Mouse (Mus musculus) natural killer cell, adult 2 months (primary cell): ENCODE results near the gene 4921530L21Rik.

Experiments used
- DNase-seq, 2 experiments: peaks; one replicate each; pipeline ENCODE4 v3.0.0; 2022; ENCODE audit warnings: low spot score in 2 of 2

The 4921530L21Rik gene

DNA sequence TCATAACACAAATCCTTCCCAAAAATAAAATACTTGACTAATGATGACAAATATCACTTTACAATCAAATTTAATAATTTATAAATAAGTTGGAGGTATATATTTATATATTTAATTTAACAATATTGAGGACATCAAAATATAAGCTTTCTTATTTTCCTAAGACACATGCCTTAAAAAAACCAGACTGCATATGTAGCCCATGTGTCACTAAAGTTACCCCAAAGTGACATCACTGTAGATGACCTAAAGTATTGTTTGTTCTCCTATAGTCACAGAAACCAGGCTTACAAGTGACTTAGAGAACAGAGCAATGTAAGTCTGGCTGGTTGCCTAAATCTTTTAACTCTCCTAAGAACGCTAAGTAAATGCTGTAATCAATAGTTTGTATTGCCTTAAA is at the start of gene 4921530L21Rik:
Gene 4921530L21Rik (plus strand): TSS at position 301 of the 400 bp plus-strand sequence.
- no peak for DNase-seq

DNA sequence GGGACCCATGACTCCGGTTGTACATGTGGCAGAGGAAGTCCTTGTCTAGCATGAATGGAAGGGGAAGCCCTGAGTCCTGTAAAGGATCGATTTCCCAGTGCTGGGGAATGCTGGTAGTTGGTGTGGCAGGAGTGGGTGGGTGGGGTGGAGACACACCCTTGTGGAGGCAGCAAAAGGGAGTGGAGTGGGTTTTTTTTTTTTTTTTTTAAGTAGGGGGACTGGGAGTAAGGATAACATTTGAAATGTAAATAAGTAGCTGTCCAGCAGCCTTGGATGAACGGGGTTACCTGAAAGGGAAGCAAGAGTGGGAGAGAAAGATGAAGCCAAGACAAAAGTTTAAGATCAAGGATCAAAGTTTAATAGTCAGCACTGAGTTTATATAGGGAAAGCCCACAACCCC is 47.2 kb upstream of the 4921530L21Rik start:
- no peak for DNase-seq

DNA sequence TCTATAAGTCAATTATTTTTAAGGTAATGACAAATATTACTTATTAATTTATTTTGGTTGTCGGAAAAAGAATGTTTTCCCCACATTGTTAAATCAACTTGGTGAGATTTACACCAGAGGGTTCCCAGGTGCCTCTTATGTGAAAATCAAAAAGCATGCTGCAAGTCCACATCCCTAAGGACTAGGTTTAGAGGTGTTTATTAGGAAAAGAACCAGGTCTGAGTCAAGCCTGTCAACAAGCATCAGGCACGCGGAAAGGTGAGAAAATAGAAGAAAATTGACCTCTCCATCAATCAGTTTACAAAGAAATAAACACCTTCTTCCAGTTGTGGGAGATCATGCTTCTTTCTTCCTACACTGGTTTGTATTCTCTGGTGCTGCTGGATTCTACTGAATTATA is 18.1 kb upstream of the 4921530L21Rik start:
- DNase-seq = no peak

DNA sequence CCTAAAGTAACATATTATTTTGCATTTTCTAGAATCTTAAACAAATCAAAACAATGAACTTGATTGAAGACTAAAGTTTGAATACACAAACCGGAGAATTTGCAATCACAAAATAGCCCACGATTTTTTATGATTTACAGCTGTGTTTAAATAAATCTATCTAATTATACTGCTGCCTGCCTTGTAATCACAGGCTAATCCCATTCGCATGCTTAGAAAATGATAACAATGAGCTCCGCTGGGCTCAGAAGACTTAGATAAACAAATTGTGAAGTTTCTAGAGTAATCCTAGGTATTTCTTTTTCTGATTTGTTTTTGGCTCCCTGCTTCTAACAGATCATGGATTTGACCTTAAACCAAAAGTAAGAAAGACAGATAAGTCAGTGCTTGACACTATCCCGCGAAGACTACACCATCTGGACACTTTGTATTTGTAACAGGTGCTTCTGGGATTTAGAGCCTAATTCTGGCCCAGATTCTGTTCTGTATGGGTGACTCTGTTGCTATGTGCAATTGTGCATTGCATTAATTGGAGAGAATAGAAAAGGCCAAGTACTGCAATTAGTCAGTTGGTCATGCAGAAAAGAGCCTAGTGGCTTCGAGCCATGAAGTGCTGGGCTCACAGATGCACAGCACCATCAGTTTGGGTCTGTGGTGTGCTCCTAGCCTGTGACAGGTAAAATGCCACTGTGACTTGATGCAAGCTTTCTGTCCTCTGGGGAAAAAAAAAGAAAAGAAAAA is 15.2 kb upstream of the 4921530L21Rik start:
- no peak for DNase-seq

DNA sequence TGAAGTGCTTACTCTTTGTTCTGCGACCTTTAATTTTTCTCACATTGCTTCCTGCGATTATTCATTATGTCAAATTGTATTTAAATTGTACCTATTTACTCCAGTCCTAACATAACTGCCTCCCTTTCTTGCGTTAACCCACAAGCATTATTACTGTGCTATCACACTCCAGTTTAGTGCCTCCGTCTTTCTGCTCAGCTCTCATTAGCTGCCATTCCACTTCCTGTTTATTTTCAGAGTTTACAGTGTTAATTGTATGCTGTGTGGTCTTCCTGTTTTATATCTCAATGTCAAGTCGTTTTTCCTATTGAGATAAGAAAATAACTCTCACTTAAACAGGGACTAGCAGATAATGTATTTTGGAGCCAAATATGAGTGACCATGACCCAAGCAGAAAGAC is 9.0 kb upstream of the 4921530L21Rik start:
- no peak for DNase-seq

DNA sequence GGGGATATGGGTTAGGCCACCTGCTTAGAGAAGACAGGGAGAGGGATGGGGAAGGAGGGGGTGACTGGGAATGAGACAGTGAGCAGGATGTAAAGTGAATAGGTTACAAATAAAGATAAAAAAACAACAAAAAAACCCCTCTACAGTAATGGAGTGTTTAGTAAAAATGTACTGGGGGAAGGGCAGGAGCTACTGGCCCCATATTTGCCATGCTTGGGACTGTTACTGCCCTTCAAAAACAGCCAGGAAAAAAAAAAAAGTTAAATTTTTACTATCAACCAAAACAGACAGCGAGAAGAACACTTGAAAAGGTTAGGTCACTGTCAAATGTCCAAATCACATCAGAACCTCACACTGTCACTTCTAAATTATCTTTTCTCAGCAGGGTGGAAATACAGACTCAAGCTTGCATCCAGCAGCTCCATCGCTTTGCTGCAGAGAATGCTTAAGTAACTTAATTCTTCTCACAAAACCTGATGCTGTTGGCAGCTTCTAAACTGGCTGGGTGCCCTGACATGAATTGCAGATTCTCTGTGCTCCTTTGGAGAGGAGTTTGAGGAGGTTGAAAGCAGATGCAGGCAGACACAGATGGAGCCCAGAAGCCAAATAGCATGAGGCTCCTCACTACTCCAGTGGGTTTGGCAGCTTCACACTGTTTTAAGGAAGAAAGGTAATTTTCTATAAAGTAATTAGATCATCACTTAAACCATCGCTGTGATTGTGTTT is 4.1 kb upstream of the 4921530L21Rik start:
- DNase-seq = no peak

DNA sequence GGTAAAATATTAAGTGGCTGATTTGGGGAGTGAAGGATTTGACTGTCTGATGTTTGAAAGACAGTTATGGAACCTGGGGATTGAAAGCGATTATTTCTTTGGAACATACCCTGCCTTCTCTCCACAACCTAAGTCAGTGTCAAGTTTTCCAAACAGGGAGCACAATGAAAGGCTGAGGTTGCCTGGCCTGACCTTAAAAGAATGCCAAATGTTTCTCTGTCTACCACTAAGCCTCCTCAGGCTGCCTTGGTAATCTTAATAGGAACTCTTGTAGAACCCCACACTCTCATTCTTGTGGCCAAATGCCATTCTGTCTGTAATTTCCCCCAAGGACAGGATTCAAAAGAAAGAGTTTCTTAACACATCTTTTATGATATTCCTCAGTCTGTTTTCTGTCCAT is 3.5 kb upstream of the 4921530L21Rik start:
- no peak for DNase-seq

DNA sequence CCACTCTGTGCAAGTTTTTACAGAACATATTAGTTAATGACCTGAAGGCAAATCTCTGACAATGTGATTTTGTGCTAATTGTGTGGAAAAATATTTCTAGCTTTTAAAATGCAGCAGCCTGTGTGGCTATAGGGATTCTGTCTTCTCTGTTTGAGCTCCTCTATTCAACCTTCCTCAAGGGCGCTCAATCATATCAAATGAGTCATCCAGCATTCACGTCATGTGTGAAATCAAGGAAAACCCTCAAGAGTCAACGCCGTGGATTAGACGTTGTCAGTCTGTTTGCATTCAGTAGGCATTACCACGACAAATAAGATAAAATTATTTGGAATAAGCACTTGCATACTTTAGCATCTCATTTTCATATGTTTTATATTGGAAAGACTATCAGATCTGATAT is 18.4 kb downstream of the 4921530L21Rik start:
- no peak for DNase-seq

DNA sequence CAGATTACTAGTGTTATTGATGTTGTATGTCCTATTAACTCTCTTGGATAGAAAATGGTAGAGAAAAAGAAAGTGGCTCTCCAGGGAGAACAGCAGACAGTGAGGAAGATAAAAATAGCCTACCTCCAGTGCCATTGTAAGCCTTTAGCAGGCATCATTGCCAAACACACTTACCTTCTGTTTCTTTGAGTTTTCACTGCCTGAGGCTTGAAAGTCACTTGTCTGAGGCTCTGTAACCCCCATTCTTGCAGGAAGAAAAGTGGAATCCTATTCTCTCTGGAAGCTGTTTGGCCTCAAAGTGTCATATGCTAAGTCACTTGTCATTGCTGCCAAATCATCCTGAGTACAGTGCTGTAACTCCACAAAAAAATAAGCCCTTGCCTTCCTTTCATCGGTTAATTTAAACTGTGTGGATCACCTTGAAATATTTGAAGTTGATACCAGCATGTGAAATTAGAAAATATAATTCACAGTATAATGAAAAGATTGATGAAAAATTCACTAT is 23.6 kb downstream of the 4921530L21Rik start:
- DNase-seq = no peak

DNA sequence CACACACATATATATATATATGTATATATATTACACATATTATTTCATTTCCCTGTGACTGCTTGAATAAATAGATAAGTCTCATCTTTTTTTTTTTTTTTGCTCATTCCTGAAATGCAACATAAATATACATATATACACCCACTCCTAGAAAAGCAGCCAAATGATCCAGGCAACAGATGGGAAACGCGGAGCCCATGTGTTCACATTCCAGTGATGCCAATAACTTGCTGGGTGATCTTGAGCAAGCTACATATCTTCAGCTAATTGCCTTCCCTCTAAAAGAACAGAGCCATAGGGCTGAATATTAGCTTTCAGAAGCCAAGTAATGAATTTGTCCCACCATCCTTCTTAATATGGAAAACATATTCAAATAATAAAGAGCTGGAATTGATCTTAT is 32.2 kb downstream of the 4921530L21Rik start:
- DNase-seq = no peak

DNA sequence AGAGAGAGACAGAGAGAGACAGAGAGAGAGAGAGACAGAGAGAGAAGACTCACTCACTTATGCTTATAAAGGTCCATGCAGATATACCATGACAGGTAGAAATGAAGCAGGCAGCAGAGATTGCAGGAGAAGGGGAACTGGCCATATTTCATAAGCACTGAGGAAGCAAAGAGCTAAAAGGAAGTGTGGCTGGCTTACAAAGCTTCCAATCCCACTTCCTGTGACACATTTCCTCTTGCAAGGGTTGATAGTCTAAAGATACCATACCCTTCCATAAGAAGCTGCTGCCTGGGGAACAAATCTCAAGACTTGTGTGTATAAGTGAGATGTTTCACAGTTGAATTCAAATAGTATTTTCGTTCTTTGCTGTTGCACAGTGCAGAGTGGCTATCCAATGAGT is 45.7 kb downstream of the 4921530L21Rik start:
- DNase-seq = no peak

DNA sequence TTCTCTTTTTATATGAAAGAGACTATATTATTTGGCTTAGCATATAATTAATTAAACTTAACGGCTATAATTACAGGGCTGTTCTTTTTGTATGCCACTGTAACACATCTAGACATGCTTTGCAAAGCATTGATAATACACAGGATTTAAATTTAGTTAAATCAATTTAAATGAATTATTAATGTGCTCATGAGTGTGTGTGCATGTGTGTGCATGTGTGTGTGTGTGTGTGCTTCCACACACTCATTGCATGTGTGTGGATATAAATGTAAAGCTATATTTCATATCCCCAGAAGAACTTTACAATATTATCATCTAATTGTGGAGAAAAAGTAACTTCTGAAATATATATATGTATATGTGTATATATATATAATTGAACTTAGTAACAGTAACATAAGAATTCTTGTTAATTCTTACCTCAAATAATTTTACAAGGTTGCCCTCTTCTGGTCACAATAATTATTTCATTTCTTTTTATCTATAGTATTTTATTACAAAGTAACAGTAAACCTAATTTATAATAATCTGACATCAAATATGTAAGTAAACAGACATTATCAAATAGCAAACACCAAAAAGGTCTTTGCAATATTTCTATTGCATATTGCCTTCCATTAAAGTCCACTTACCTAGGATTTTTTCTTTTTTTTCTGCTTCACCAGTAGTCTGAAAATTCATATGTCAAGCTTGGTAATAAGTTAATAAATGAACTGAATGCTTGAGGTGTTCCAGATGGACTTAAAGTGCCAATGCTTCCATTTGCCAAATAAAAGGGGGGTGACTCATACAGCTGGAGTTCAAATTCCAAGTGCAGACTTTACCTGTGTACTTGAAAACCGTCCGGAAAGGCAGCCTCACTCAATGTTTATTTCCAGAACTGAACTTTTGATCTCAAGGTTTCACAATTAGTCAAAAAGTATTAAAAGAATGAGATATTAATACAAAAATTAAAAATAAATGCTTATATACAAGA is 47.0 kb downstream of the 4921530L21Rik start:
- DNase-seq = no peak
